Mouse (Mus musculus) gastrocnemius, adult 2 months (tissue): Measurements from ENCODE around the gene Nlgn2. TPM values are rescaled to one million over a fixed set of nuclear protein-coding genes. Genes with fewer than 3 reads are reported as not detected.

Source experiments
- DNase-seq: peaks from one replicate; pipeline ENCODE4 v3.0.0; 2022
- H3K27ac ChIP-seq: fragments of 200-600 bp; 2 replicates; pipeline ENCODE4 v1.8.1; 2022; ENCODE audit warnings: mild to moderate bottlenecking
- H3K4me3 ChIP-seq: fragments of 200-600 bp; 2 replicates; pipeline ENCODE4 v1.8.1; 2022; ENCODE audit warnings: mild to moderate bottlenecking, moderate library complexity
- CTCF ChIP-seq: fragments of 200-600 bp; IDR thresholded peaks from 2 replicates; pipeline ENCODE4 v1.8.1; 2022; ENCODE audit warnings: antibody characterized with exemption, mild to moderate bottlenecking, moderate library complexity
- intact Hi-C: fragments of 180-260 bp; cut with DNase I; formaldehyde crosslinking; loops from one replicate; pipeline ENCODE4 v1.15.1; 2025
- total RNA-seq, 2 experiments: library from RNA; stranded (reverse); gene quantifications; 2 replicates each; pipeline ENCODE4 v1.2.3; 2021

Gene Nlgn2
- total RNA-seq, 2 experiments from 2014 or later, result 2.3 to 2.7 TPM

- peak; percentile 59 for DNase-seq
- peak; percentile 61 for TF ChIP-seq CTCF
- H3K27ac ChIP-seq, result peak overlapping the region; percentile 43; the same call in 1 of the 2 replicates
- intact Hi-C loops, result no loop called here
- no peak overlapping the region for H3K4me3 ChIP-seq
Observed at GRCm38 (mm10) chr11:69855347-69855746, 17.8 kb upstream of the Nlgn2 start.

GRCm38 (mm10) chr11:69854680-69855079 is 17.1 kb upstream of the Nlgn2 start:
- no peak for DNase-seq
- Histone ChIP-seq H3K4me3 (no peak overlapping the region), H3K27ac (peak overlapping the region; percentile 43)
- no peak for TF ChIP-seq CTCF
- intact Hi-C loops, result no loop called here

GRCm38 (mm10) chr11:69853994-69854393 is 16.4 kb upstream of the Nlgn2 start:
- Histone ChIP-seq H3K27ac (peak overlapping the region; percentile 43), H3K4me3 (no peak overlapping the region)
- intact Hi-C loops, result no loop called here
- TF ChIP-seq CTCF, result no peak
- no peak for DNase-seq

- intact Hi-C loops, result no loop called here
- no peak for DNase-seq
- H3K4me3 ChIP-seq, result no peak overlapping the region
- no peak overlapping the region for H3K27ac ChIP-seq
- no peak for TF ChIP-seq CTCF
Observed at GRCm38 (mm10) chr11:69850754-69851153, 13.2 kb upstream of the Nlgn2 start.

GRCm38 (mm10) chr11:69849884-69850283 is 12.3 kb upstream of the Nlgn2 start:
- Histone ChIP-seq H3K4me3 (0 out of 2 replicates have a peak overlapping the region, but pooled peaks have one; percentile 19), H3K27ac (peak overlapping the region; percentile 59; the same call in 1 of the 2 replicates)
- DNase-seq, result no peak
- TF ChIP-seq CTCF, result no peak
- intact Hi-C loops, result no loop called here

GRCm38 (mm10) chr11:69849128-69849527 is 11.5 kb upstream of the Nlgn2 start:
- intact Hi-C loops, result no loop called here
- no peak for TF ChIP-seq CTCF
- Histone ChIP-seq H3K4me3 (peak overlapping the region; percentile 17; the same call in 1 of the 2 replicates), H3K27ac (peak overlapping the region; percentile 59; the same call in 1 of the 2 replicates)
- DNase-seq, result no peak

GRCm38 (mm10) chr11:69848021-69848420 is 10.4 kb upstream of the Nlgn2 start:
- no peak for TF ChIP-seq CTCF
- Histone ChIP-seq H3K27ac (0 out of 2 replicates have a peak overlapping the region, but pooled peaks have one; percentile 91), H3K4me3 (peak overlapping the region; percentile 97; the same call in 1 of the 2 replicates)
- intact Hi-C loops, result no loop called here
- no peak for DNase-seq

GRCm38 (mm10) chr11:69846738-69847688 is 9.4 kb upstream of the Nlgn2 start:
- peak; percentile 55 for DNase-seq
- TF ChIP-seq CTCF, result no peak
- intact Hi-C loops, result loop anchor here (2.0 kb wide), 1 partner anchor 88 kb away; the partner anchor contains the start of gene Polr2a
- peak overlapping the region; percentile 91 for H3K27ac ChIP-seq
- peak overlapping the region; percentile 97 for H3K4me3 ChIP-seq

GRCm38 (mm10) chr11:69846198-69846680 is 8.7 kb upstream of the Nlgn2 start, which contains the start of gene Plscr3:
Plscr3 (plus strand) TSS chr11:69846376.
- intact Hi-C loops, result loop anchor here (2.0 kb wide), 1 partner anchor 87 kb away; the partner anchor contains the start of gene Polr2a

GRCm38 (mm10) chr11:69838714-69839104 is 1.1 kb upstream of the Nlgn2 start:
- intact Hi-C loops, result no loop called here

More at GRCm38 (mm10) chr11:69846198-69846680, 8.7 kb upstream of the Nlgn2 start, which contains the start of gene Plscr3:
- H3K4me3 ChIP-seq, result peak within 1 kb of the TSS; percentile 97
- no peak for TF ChIP-seq CTCF
- peak; percentile 94 for DNase-seq
- H3K27ac ChIP-seq, result peak within 1 kb of the TSS; percentile 91

GRCm38 (mm10) chr11:69837952-69838713 is 549 bp upstream of the Nlgn2 start, which contains the start of gene Tmem256:
Tmem256 (plus strand) TSS chr11:69838514.
- Histone ChIP-seq H3K27ac (peak within 1 kb of the TSS; percentile 98), H3K4me3 (peak within 1 kb of the TSS; percentile 94)
- peak; percentile 95 for DNase-seq
- TF ChIP-seq CTCF, result no peak
- intact Hi-C loops, result loop anchor here (2.0 kb wide), 1 partner anchor 33 kb away; the partner anchor contains the start of gene Tmem102

More at GRCm38 (mm10) chr11:69838714-69839104, 1.1 kb upstream of the Nlgn2 start:
- peak overlapping the region; percentile 94 for H3K4me3 ChIP-seq
- TF ChIP-seq CTCF, result no peak
- peak; percentile 49 for DNase-seq
- peak overlapping the region; percentile 98 for H3K27ac ChIP-seq
